Comparison of ENCODE assay signal across 9 mouse cellular contexts in the genomic region with DNA sequence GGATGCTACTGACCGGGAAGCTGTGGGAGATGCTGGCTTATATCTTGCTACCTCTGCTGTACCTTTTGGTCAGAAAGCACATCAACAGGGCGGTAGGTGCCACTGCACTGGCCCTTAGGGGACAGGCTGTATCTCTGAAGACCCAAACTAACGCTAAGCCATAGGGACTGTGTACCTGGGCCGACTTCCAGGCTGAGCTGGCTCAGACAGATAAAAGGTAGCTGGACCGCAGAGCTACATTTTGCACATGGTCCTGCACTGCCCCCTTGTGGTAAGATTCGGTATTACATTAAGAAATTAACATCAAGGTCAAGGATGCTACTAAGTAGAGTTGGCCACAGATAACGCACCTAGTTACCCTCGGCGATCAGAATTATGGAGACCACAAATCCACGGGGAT. TPM values are rescaled to one million over a fixed set of nuclear protein-coding genes. Genes with fewer than 3 reads are reported as not detected.
DNase-seq lines count a peak whose midpoint lies in the region; ATAC-seq lines count a peak whose summit lies in the region.
"Had no signal": no experiment of that assay in that cellular context is flagged by ENCODE, and none has a peak within 500 bp of the region (broad histone marks: within the 10 kb centered on the region; RNA-seq: fewer than 3 reads in every experiment).

No protein-coding gene starts in this region.

- no peak overlapping the region for H3K9ac ChIP-seq in forebrain, embryonic 15.5 days (replicated peaks)
- H3K9ac ChIP-seq: limb, embryonic 15.5 days had no signal

- DNase-seq in forebrain, embryonic 10.5 days (ENCODE audit: extremely low spot score, low spot score) = peak; percentile 47
- DNase-seq in adipocyte (ENCODE audit: low spot score) = peak; percentile 76
- peak; percentile 89 for DNase-seq in embryo, embryonic 10.5 days (ENCODE audit: low spot score)
- DNase-seq in kidney, postnatal 4 days = peak; percentile 62 to 68
- DNase-seq in lung, postnatal 10 days = peak; percentile 84
- peak; percentile 95 for DNase-seq in retina, embryonic 14.5 days (ENCODE audit: low spot score)

- H3K4me1 ChIP-seq in forebrain, embryonic 10.5 days = peaks cover 15% of the 10 kb centered on the region
- H3K4me1 ChIP-seq in forebrain, embryonic 15.5 days = no peaks in the 10 kb centered on the region

- ATAC-seq in forebrain, embryonic 15.5 days (replicated peaks) = no peak
- ATAC-seq in granulocyte monocyte progenitor cell, adult 5-6 weeks (replicated peaks; ENCODE audit: poor library complexity, severe bottlenecking) = peak; percentile 69

- H3K36me3 ChIP-seq in forebrain, embryonic 10.5 days (replicated peaks) = no peaks in the 10 kb centered on the region
- H3K36me3 ChIP-seq in forebrain, embryonic 15.5 days = no peaks in the 10 kb centered on the region

- peaks cover 84% of the 10 kb centered on the region for H3K27me3 ChIP-seq in forebrain, embryonic 10.5 days (ENCODE audit: poor library complexity, severe bottlenecking)
- H3K27me3 ChIP-seq in forebrain, embryonic 15.5 days = peaks cover 3% of the 10 kb centered on the region

- no peak overlapping the region for H3K27ac ChIP-seq in forebrain, embryonic 10.5 days
- H3K27ac ChIP-seq in forebrain, embryonic 15.5 days (replicated peaks) = no peak overlapping the region
- H3K27ac ChIP-seq: limb, embryonic 15.5 days had no signal

- H3K9me3 ChIP-seq in forebrain, embryonic 10.5 days = no peaks in the 10 kb centered on the region
- H3K9me3 ChIP-seq in forebrain, embryonic 15.5 days = no peaks in the 10 kb centered on the region
- H3K9me3 ChIP-seq: limb, embryonic 15.5 days had no signal

- 20% methylated on average over 10 of the region's 10 CpGs for WGBS in forebrain, embryonic 10.5 days
- WGBS in forebrain, embryonic 15.5 days = 19% methylated on average over 10 of the region's 10 CpGs

- no peak overlapping the region for H3K4me2 ChIP-seq in forebrain, embryonic 15.5 days (replicated peaks)
- H3K4me2 ChIP-seq: limb, embryonic 15.5 days had no signal

- H3K4me3 ChIP-seq in forebrain, embryonic 10.5 days = no peak overlapping the region
- H3K4me3 ChIP-seq in forebrain, embryonic 15.5 days = no peak overlapping the region
- H3K4me3 ChIP-seq: limb, embryonic 15.5 days had no signal

RNA-seq across cellular contexts. Expression of a gene that starts 11.7 kb away (rescaled TPM):
- polyA plus RNA-seq in forebrain, embryonic 10.5 days (2016; fragmentation: Nextera tagmentation; extraction: Ambion mirVana) = 0.32 and 0.41 TPM in 2 replicates
- polyA plus RNA-seq in forebrain, embryonic 15.5 days (2015; fragmentation: Nextera tagmentation; extraction: Ambion mirVana) = 0.20 and 0.23 TPM in 2 replicates
- total RNA-seq in granulocyte monocyte progenitor cell, adult 5-6 weeks (2014; fragmentation: Nextera tagmentation) = 0.62 and 0.94 TPM in 2 replicates
- total RNA-seq in granulocyte monocyte progenitor cell, adult 5-6 weeks (2017) = 1.6 and 2.6 TPM in 2 replicates

RNA-seq across cellular contexts. Expression of a gene that starts 20.2 kb away (rescaled TPM):
- 1.3 and 1.6 TPM in 2 replicates for polyA plus RNA-seq in forebrain, embryonic 10.5 days (2016; fragmentation: Nextera tagmentation; extraction: Ambion mirVana)
- 1.9 and 2.4 TPM in 2 replicates for polyA plus RNA-seq in forebrain, embryonic 15.5 days (2015; fragmentation: Nextera tagmentation; extraction: Ambion mirVana)
- total RNA-seq in granulocyte monocyte progenitor cell, adult 5-6 weeks (2014; fragmentation: Nextera tagmentation) = not detected in 2 replicates
- total RNA-seq in granulocyte monocyte progenitor cell, adult 5-6 weeks (2017) = not detected in 2 replicates

RNA-seq across cellular contexts. Expression of a gene that starts 49.9 kb away (rescaled TPM):
- not detected in 2 replicates for polyA plus RNA-seq in forebrain, embryonic 10.5 days (2016; fragmentation: Nextera tagmentation; extraction: Ambion mirVana)
- not detected in 2 replicates for polyA plus RNA-seq in forebrain, embryonic 15.5 days (2015; fragmentation: Nextera tagmentation; extraction: Ambion mirVana)
- not detected in 2 replicates for total RNA-seq in granulocyte monocyte progenitor cell, adult 5-6 weeks (2014; fragmentation: Nextera tagmentation)
- total RNA-seq in granulocyte monocyte progenitor cell, adult 5-6 weeks (2017) = not detected in 2 replicates
- polyA plus RNA-seq: limb, embryonic 15.5 days had no signal
